Mouse (Mus musculus): ENCODE measurements around the gene Hspbap1.

Gene Hspbap1

DNA sequence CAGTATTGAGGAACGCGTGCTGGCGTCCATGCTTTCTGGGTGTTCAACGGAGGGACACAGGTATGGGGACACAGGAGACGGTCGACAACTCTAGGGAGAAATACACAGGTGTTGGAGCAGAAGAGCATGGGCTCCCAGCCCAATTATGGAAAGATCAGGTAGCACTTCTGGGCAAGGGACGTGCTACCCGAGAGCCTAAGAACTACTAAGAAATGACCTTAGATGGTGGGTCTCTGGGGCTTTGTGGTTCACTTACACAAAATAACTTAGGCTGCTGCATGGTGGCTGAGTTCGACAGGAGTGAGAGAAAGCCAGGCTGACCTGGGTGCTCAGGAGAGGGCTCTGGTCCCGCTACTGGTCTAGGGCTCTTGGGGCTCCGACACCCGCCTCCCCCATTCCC is 101.7 kb downstream of the Hspbap1 start:
- no peak for DNase-seq (ENCODE audit: low spot score)

- DNase-seq (ENCODE audit: low spot score): no peak
Observed at GRCm38 (mm10) chr16:35872410-35873006, 102.3 kb downstream of the Hspbap1 start.

DNA sequence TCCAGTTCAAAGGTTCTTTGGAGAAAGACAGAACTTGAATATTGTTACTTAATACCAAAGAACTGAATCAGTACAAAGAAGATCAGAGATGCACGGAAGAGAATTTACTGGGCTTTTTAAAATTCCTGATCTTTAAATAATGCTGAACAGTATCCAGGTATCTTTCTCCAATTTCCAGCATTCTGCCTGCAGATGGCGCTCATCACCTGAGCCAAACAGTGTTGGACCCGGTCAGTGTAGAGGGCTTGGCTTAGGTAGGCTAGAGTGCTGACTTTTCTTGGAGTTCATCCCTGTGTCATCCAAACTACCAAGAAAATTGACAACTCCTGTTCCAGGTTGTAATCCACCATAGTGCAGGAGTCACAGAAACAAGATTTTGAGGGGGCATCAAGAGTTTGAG is 104.2 kb downstream of the Hspbap1 start:
- DNase-seq (ENCODE audit: low spot score): peak; percentile 69
